Mouse (Mus musculus): Measurements from ENCODE around the gene Lhb. TPM values are rescaled to one million over a fixed set of nuclear protein-coding genes. Genes with fewer than 3 reads are reported as not detected.

The Lhb gene
- total RNA-seq, 1 experiment = not detected

- no peak overlapping the region for H3K27ac ChIP-seq (ENCODE audit: insufficient read depth, low read depth, low read length, poor library complexity, severe bottlenecking)
- no peaks in the 10 kb centered on the region for H3K36me3 ChIP-seq (ENCODE audit: control insufficient read depth, insufficient read depth, low read length, poor library complexity, severe bottlenecking)
- peaks cover 6 to 29% of the 10 kb centered on the region in 2 experiments; a peak in 2 of 4 replicates for H3K4me1 ChIP-seq (ENCODE audit: control insufficient read depth in 2 of 2, insufficient read depth in 2 of 2, low read length in 2 of 2, poor library complexity in 1 of 2)
- H3K9ac ChIP-seq (ENCODE audit: insufficient read depth, low read depth, low read length, poor library complexity, severe bottlenecking) = no peak overlapping the region
- H3K4me3 ChIP-seq (ENCODE audit: insufficient read depth in 1 of 2, low read depth in 1 of 2, low read length in 2 of 2, poor library complexity in 1 of 2, severe bottlenecking in 1 of 2) = 0 out of 4 replicates have a peak overlapping the region, but pooled peaks of 1 of the 2 experiments have one; percentile 74
- in situ Hi-C loops (cut with MboI; ENCODE audit: low sequenced_read_pairs in 2 of 2, unreplicated experiment in 2 of 2) = no loop called here
- no peak for DNase-seq (ENCODE audit: low read depth, low spot score)
- no peaks in the 10 kb centered on the region for H3K9me3 ChIP-seq (ENCODE audit: control insufficient read depth, insufficient read depth, low read depth, low read length)
- TF ChIP-seq MAFK (IDR thresholded peaks at IDR 0.05; ENCODE audit: insufficient read depth, low read depth, low read length) (no peak), CHD2 (IDR thresholded peaks at IDR 0.05; ENCODE audit: low read depth, low read length) (no peak), ZC3H11A (IDR thresholded peaks at IDR 0.05; ENCODE audit: borderline replicate concordance, low read depth, low read length) (no peak), ZNF384 (IDR thresholded peaks at IDR 0.05; ENCODE audit: low read depth, low read length) (no peak), HCFC1 (IDR thresholded peaks at IDR 0.05; ENCODE audit: borderline replicate concordance, insufficient read depth, low read length) (no peak)
Observed at GRCm38 (mm10) chr7:45414740-45415224, 5.8 kb upstream of the Lhb start.

GRCm38 (mm10) chr7:45415636-45416035 lies 5.0 kb upstream of the Lhb start:
- TF ChIP-seq CHD2 (IDR thresholded peaks at IDR 0.05; ENCODE audit: low read depth, low read length) (no peak), ZC3H11A (IDR thresholded peaks at IDR 0.05; ENCODE audit: borderline replicate concordance, low read depth, low read length) (no peak), MAFK (IDR thresholded peaks at IDR 0.05; ENCODE audit: insufficient read depth, low read depth, low read length) (no peak), ZNF384 (IDR thresholded peaks at IDR 0.05; ENCODE audit: low read depth, low read length) (no peak), HCFC1 (IDR thresholded peaks at IDR 0.05; ENCODE audit: borderline replicate concordance, insufficient read depth, low read length) (no peak)
- peak overlapping the region; percentile 44 to 66; a peak in 3 of 4 replicates for H3K4me3 ChIP-seq (ENCODE audit: insufficient read depth in 1 of 2, low read depth in 1 of 2, low read length in 2 of 2, poor library complexity in 1 of 2, severe bottlenecking in 1 of 2)
- H3K36me3 ChIP-seq (ENCODE audit: control insufficient read depth, insufficient read depth, low read length, poor library complexity, severe bottlenecking) = 0 out of 2 replicates have a peak, but pooled peaks cover 2% of the 10 kb centered on the region
- no peaks in the 10 kb centered on the region for H3K9me3 ChIP-seq (ENCODE audit: control insufficient read depth, insufficient read depth, low read depth, low read length)
- peaks cover 6 to 34% of the 10 kb centered on the region in 2 experiments; a peak in 2 of 4 replicates for H3K4me1 ChIP-seq (ENCODE audit: control insufficient read depth in 2 of 2, insufficient read depth in 2 of 2, low read length in 2 of 2, poor library complexity in 1 of 2)
- peak overlapping the region; percentile 6; the same call in 1 of the 2 replicates for H3K9ac ChIP-seq (ENCODE audit: insufficient read depth, low read depth, low read length, poor library complexity, severe bottlenecking)
- no peak for DNase-seq (ENCODE audit: low read depth, low spot score)
- in situ Hi-C loops (cut with MboI; ENCODE audit: low sequenced_read_pairs in 2 of 2, unreplicated experiment in 2 of 2) = no loop called here
- no peak overlapping the region for H3K27ac ChIP-seq (ENCODE audit: insufficient read depth, low read depth, low read length, poor library complexity, severe bottlenecking)

GRCm38 (mm10) chr7:45417962-45418492 lies 2.6 kb upstream of the Lhb start:
- Histone ChIP-seq H3K9me3 (ENCODE audit: control insufficient read depth, insufficient read depth, low read depth, low read length) (no peaks in the 10 kb centered on the region), H3K27ac (ENCODE audit: insufficient read depth, low read depth, low read length, poor library complexity, severe bottlenecking) (no peak overlapping the region), H3K4me1 (ENCODE audit: control insufficient read depth in 2 of 2, insufficient read depth in 2 of 2, low read length in 2 of 2, poor library complexity in 1 of 2) (peaks cover 6 to 47% of the 10 kb centered on the region in 2 experiments; a peak in 2 of 4 replicates), H3K9ac (ENCODE audit: insufficient read depth, low read depth, low read length, poor library complexity, severe bottlenecking) (no peak overlapping the region), H3K36me3 (ENCODE audit: control insufficient read depth, insufficient read depth, low read length, poor library complexity, severe bottlenecking) (peaks cover 24% of the 10 kb centered on the region), H3K4me3 (ENCODE audit: insufficient read depth in 1 of 2, low read depth in 1 of 2, low read length in 2 of 2, poor library complexity in 1 of 2, severe bottlenecking in 1 of 2) (no peak overlapping the region)
- in situ Hi-C loops (cut with MboI; ENCODE audit: low sequenced_read_pairs in 2 of 2, unreplicated experiment in 2 of 2) = no loop called here
- DNase-seq (ENCODE audit: low read depth, low spot score) = no peak
- TF ChIP-seq MAFK (IDR thresholded peaks at IDR 0.05; ENCODE audit: insufficient read depth, low read depth, low read length) (no peak), ZNF384 (IDR thresholded peaks at IDR 0.05; ENCODE audit: low read depth, low read length) (no peak), HCFC1 (IDR thresholded peaks at IDR 0.05; ENCODE audit: borderline replicate concordance, insufficient read depth, low read length) (no peak), ZC3H11A (IDR thresholded peaks at IDR 0.05; ENCODE audit: borderline replicate concordance, low read depth, low read length) (no peak), CHD2 (IDR thresholded peaks at IDR 0.05; ENCODE audit: low read depth, low read length) (no peak)

GRCm38 (mm10) chr7:45419859-45420614 lies 583 bp upstream of the Lhb start:
- TF ChIP-seq MAFK (IDR thresholded peaks at IDR 0.05; ENCODE audit: insufficient read depth, low read depth, low read length) = no peak
- no peak for TF ChIP-seq ZC3H11A (IDR thresholded peaks at IDR 0.05; ENCODE audit: borderline replicate concordance, low read depth, low read length)
- no peak for TF ChIP-seq HCFC1 (IDR thresholded peaks at IDR 0.05; ENCODE audit: borderline replicate concordance, insufficient read depth, low read length)
- no peak for TF ChIP-seq CHD2 (IDR thresholded peaks at IDR 0.05; ENCODE audit: low read depth, low read length)
- TF ChIP-seq ZNF384 (IDR thresholded peaks at IDR 0.05; ENCODE audit: low read depth, low read length) = no peak
- in situ Hi-C loops (cut with MboI; ENCODE audit: low sequenced_read_pairs in 2 of 2, unreplicated experiment in 2 of 2) = no loop called here
- Histone ChIP-seq H3K4me1 (ENCODE audit: control insufficient read depth in 2 of 2, insufficient read depth in 2 of 2, low read length in 2 of 2, poor library complexity in 1 of 2) (peaks cover 6 to 42% of the 10 kb centered on the region in 2 experiments; a peak in 2 of 4 replicates), H3K9ac (ENCODE audit: insufficient read depth, low read depth, low read length, poor library complexity, severe bottlenecking) (no peak overlapping the region), H3K36me3 (ENCODE audit: control insufficient read depth, insufficient read depth, low read length, poor library complexity, severe bottlenecking) (peaks cover 44% of the 10 kb centered on the region), H3K4me3 (ENCODE audit: insufficient read depth in 1 of 2, low read depth in 1 of 2, low read length in 2 of 2, poor library complexity in 1 of 2, severe bottlenecking in 1 of 2) (peak overlapping the region in 1 of 2 experiments; percentile 9; a peak in 2 of 4 replicates), H3K27ac (ENCODE audit: insufficient read depth, low read depth, low read length, poor library complexity, severe bottlenecking) (no peak overlapping the region), H3K9me3 (ENCODE audit: control insufficient read depth, insufficient read depth, low read depth, low read length) (no peaks in the 10 kb centered on the region)
- no peak for DNase-seq (ENCODE audit: low read depth, low spot score)
